Mouse (Mus musculus) kidney, adult 8-10 months (tissue): ENCODE results near the gene Enthd1.
"Not testable (repeated sequence)": the region's sequence is repeated elsewhere in the genome, so short reads cannot be mapped to it uniquely, and the experiment has no call there.

Experiments
- DNase-seq, 2 experiments: peaks; one replicate each; pipeline ENCODE4 v3.0.0; 2022

The Enthd1 gene

GRCm38 (mm10) chr15:80532281-80533072 is 32.5 kb downstream of the Enthd1 start:
- DNase-seq: no peak

GRCm38 (mm10) chr15:80531026-80531425 is 33.9 kb downstream of the Enthd1 start:
- no peak for DNase-seq

- no peak for DNase-seq
Observed at GRCm38 (mm10) chr15:80529955-80530869, 34.7 kb downstream of the Enthd1 start.

GRCm38 (mm10) chr15:80521661-80522388 is 43.1 kb downstream of the Enthd1 start:
- peak; percentile 32 to 48 for DNase-seq

GRCm38 (mm10) chr15:80519931-80520330 is 45.0 kb downstream of the Enthd1 start:
- DNase-seq: no peak

- no peak for DNase-seq
Observed at GRCm38 (mm10) chr15:80518567-80519223, 46.3 kb downstream of the Enthd1 start.

GRCm38 (mm10) chr15:80517996-80518395 is 47.0 kb downstream of the Enthd1 start:
- DNase-seq: no peak

- DNase-seq: no peak
Observed at GRCm38 (mm10) chr15:80516525-80516924, 48.4 kb downstream of the Enthd1 start.

- no peak for DNase-seq
Observed at GRCm38 (mm10) chr15:80505086-80505485, 59.9 kb downstream of the Enthd1 start.

- DNase-seq: not testable (repeated sequence)
Observed at GRCm38 (mm10) chr15:80503155-80503554, 61.8 kb downstream of the Enthd1 start.

GRCm38 (mm10) chr15:80502741-80503140 is 62.2 kb downstream of the Enthd1 start:
- DNase-seq: no peak

GRCm38 (mm10) chr15:80501106-80502096 is 63.6 kb downstream of the Enthd1 start:
- DNase-seq: no peak

- no peak for DNase-seq
Observed at GRCm38 (mm10) chr15:80500426-80500825, 64.5 kb downstream of the Enthd1 start.

- not testable (repeated sequence) for DNase-seq
Observed at GRCm38 (mm10) chr15:80497733-80498132, 67.2 kb downstream of the Enthd1 start.

- no peak for DNase-seq
Observed at GRCm38 (mm10) chr15:80491505-80491904, 73.5 kb downstream of the Enthd1 start.

GRCm38 (mm10) chr15:80490151-80490550 is 74.8 kb downstream of the Enthd1 start:
- no peak for DNase-seq

- no peak for DNase-seq
Observed at GRCm38 (mm10) chr15:80488658-80489057, 76.3 kb downstream of the Enthd1 start.

GRCm38 (mm10) chr15:80485601-80486000 is 79.4 kb downstream of the Enthd1 start:
- DNase-seq: no peak

- no peak for DNase-seq
Observed at GRCm38 (mm10) chr15:80483041-80483705, 81.8 kb downstream of the Enthd1 start.

- no peak for DNase-seq
Observed at GRCm38 (mm10) chr15:80482348-80482747, 82.6 kb downstream of the Enthd1 start.
